10 mouse cellular contexts compared by ENCODE assay signal in the genomic region with DNA sequence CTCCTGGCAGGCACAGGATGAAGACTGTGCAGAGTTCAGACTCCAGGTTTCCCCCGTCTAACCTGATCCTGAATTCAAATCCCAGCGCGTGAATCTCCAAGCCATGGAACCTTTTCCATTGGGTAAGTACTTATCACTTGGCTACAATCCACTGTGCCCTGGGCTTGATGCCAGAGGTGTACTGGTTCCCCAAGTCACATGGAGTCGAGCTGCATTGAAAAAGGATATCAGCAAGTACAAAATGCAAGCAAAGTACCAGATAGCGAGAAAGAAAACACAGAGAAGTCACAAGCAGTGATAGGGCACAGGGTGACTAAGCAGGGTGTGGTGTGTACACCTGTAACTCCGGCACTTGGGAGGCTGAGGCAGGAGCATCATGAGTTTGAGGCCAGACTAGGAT. TPM values are rescaled to one million over a fixed set of nuclear protein-coding genes. Genes with fewer than 3 reads are reported as not detected.
DNase-seq lines count a peak whose midpoint lies in the region; ATAC-seq lines count a peak whose summit lies in the region.
"Had no signal": no experiment of that assay in that cellular context is flagged by ENCODE, and none has a peak within 500 bp of the region (broad histone marks: within the 10 kb centered on the region; RNA-seq: fewer than 3 reads in every experiment).

No protein-coding gene starts in this region.

- peaks cover 9% of the 10 kb centered on the region; the same call in 1 of the 2 replicates for H3K4me1 ChIP-seq in intestine, embryonic 15.5 days (replicated peaks)

- WGBS in intestine, embryonic 15.5 days, result 81% methylated on average over 6 of the region's 6 CpGs

- no peaks in the 10 kb centered on the region for H3K27me3 ChIP-seq in intestine, embryonic 15.5 days (replicated peaks)
- H3K27me3 ChIP-seq: lung, embryonic 15.5 days had no signal

- peak; percentile 47 for DNase-seq in cerebellum, adult 11-12 months
- DNase-seq in cerebellum, postnatal 10 days, result peak; percentile 63 to 68
- DNase-seq in lung, postnatal 4 days, result peak; percentile 34 to 49
- DNase-seq in adipocyte (ENCODE audit: low spot score), result no peak
- no peak for DNase-seq in right cerebral cortex, adult 18-20 months
- no peak for DNase-seq in urinary bladder, postnatal 10 days (ENCODE audit: low spot score)

- H3K36me3 ChIP-seq in intestine, embryonic 15.5 days, result no peaks in the 10 kb centered on the region

- no peak overlapping the region for H3K4me3 ChIP-seq in intestine, embryonic 15.5 days (replicated peaks)
- H3K4me3 ChIP-seq: lung, embryonic 15.5 days had no signal

- H3K9me3 ChIP-seq in intestine, embryonic 15.5 days, result no peaks in the 10 kb centered on the region
- H3K9me3 ChIP-seq: lung, embryonic 15.5 days had no signal

- no peak for ATAC-seq in cerebellum, adult (ENCODE audit: insufficient number of reproducible peaks, low FRiP score, low TSS enrichment)
- peak; percentile 44; the same call in 1 of the 2 replicates for ATAC-seq in intestine, embryonic 15.5 days
- ATAC-seq: inflammation-experienced regulatory T-cells, adult 6 months had no signal

- H3K9ac ChIP-seq in intestine, embryonic 15.5 days, result no peak overlapping the region
- H3K9ac ChIP-seq: lung, embryonic 15.5 days had no signal

- H3K27ac ChIP-seq in intestine, embryonic 15.5 days, result no peak overlapping the region
- H3K27ac ChIP-seq: lung, embryonic 15.5 days had no signal

- no peak overlapping the region for H3K4me2 ChIP-seq in intestine, embryonic 15.5 days (replicated peaks)
- H3K4me2 ChIP-seq: lung, embryonic 15.5 days had no signal

RNA-seq across cellular contexts. Expression of a gene that starts 14.9 kb away (rescaled TPM):
- 43.8 and 46.2 TPM in 2 replicates for polyA plus RNA-seq in intestine, embryonic 15.5 days (2015; fragmentation: Nextera tagmentation; extraction: Ambion mirVana)

Comparison
In these comparisons a context has a peak if more than half of its experiments do, and no peak if none do; other contexts are left out.
1. DNase-seq: peak in cerebellum, adult 11-12 months (single experiment), cerebellum, postnatal 10 days (2 of 2) and lung, postnatal 4 days (2 of 2); none in adipocyte (single experiment), right cerebral cortex, adult 18-20 months (single experiment) and urinary bladder, postnatal 10 days (single experiment).